Mouse (Mus musculus) spleen, postnatal 4 days (tissue): Measurements from ENCODE around the gene H2afj.
"Not testable (repeated sequence)": the region's sequence is repeated elsewhere in the genome, so short reads cannot be mapped to it uniquely, and the experiment has no call there.

Experiments used
- DNase-seq, 2 experiments: peaks; one replicate each; pipeline ENCODE4 v3.0.0; 2022; ENCODE audit warnings: low spot score in 2 of 2

The H2afj gene

DNA sequence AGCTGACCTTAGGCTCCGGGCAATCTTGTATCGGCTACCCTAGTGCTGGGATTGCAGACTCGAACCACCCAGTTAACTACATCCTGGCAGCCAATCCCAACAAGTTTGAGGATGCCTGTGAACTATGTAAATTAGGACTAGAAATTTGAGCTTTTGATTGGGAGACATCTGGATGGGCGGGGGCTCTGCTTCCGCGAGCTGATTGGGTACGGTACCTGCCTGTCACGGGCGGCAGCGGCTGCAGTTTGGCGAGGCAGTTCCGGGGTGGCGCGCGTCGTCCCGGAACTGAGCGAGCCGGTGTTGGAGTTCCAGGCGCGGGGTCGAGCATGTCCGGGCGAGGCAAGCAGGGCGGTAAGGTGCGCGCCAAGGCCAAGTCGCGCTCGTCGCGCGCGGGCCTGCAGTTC is at the start of gene H2afj:
Gene H2afj, plus strand, starts transcription at position 231 of the 404 bp plus-strand sequence.
- peak; percentile 99 to 100 for DNase-seq

DNA sequence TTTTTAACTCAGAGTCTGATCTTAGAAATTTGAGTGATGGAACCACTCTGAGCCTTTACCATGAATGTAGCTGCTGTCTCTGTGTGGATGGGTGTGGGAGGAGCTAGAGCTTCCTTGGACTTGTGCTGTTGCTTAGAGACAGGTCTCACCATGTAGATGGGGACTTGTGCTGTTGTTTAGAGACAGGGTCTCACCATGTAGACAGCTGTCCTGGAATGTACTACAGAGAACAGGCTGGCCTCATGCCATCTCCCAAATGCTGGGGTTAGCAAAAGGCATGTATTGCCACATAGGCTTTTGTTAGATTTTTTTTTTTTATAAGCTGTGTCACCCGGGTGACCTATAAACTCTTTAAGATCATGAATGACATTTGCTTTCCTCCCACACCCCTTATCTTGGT is 44.1 kb upstream of the H2afj start:
- no peak for DNase-seq

DNA sequence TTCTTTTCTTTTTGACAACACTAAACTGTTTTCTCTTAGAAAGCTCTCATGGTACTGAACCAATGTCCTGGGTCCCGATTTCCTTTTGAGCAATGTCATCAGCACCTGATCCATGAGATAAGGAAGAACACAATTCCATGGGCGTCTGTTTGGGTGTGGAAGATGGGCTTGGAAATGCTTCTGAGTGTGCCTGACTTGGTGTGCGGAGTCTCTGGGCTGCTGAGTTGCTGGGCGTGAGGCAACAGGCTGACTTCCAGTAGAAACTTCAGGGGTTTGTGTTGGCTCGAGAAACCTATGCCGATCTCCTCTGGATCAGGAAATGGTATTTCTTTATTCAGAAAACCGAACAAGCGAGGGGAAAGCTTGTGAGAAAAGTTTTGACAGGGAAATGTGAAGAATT is 38.9 kb upstream of the H2afj start:
- DNase-seq = peak in 1 of 2 experiments; percentile 46

DNA sequence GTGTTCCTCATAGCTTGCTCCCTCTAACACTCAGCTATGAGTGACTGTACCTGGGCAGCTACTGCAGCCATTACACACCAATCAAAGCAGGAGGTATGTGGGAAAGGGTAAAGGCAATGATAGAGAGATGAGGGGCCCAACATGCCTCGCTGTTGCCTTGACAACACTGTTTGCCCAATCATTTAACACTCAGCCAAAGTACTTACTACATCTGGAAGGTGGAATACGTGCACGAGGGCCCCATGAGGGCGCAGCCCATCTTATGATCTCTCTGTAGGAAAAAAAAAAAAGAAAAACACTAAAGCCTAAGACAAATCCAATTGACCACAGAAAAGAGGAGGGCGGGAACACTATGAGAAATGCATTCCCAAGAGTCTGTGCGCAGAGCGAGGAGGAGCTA is 38.2 kb upstream of the H2afj start:
- DNase-seq = peak in 1 of 2 experiments; percentile 15

DNA sequence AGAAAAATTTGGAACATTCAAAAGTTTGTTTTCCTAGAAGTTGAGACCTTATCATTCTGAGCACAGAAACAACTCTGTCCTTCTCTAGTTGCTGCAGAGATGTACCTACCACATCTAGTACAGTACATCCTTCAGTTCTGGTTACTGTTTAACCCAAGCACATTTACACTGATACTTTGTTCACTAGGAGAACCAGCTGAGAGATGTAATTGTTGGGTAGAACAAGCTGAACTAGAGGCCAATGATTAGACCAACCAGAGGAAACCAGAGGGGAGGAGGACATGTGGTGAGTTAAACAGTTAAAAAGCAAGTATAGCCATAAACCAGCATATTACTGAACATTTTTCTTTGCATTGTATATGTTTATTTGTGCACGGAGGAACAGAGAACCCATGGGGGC is 31.7 kb upstream of the H2afj start:
- DNase-seq = no peak

DNA sequence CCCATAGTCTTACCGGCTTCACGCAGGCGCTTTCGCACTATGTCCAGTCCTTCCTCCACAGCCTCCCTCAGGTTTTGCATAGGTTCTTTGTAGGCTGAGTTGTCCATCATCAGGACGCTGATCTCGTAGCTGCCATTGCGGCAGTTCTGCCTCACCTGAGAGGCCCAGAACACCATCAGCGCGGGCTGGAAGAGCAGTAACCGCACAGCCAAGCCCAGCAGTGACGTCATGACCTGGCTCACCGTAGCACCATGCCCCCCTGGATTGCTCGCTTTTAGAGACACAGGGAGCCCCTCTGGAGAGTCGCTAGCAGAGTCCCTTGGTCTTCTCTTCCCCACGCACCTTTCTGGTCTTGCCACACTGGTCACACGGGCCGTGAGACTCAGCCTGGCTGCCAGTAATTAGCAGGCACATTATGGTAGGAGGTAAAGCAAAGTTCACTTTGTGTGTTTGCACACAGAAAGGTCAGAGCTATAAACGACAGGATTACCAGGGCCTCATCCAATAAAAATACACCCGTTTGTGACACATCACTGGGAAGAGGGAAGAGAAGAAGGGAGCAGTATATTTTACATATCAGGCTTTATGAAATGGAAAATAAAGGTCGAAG is 26.6 kb upstream of the H2afj start, which contains the start of gene Gucy2c:
Gene Gucy2c, minus strand, starts transcription at position 389 of the 610 bp plus-strand sequence.
- DNase-seq = no peak

- DNase-seq = no peak
Measured at GRCm38 (mm10) chr6:136782146-136782545, 25.9 kb upstream of the H2afj start.

- no peak for DNase-seq
Measured at GRCm38 (mm10) chr6:136782761-136783160, 25.3 kb upstream of the H2afj start.

GRCm38 (mm10) chr6:136789391-136789971 is 18.6 kb upstream of the H2afj start:
- no peak for DNase-seq

DNA sequence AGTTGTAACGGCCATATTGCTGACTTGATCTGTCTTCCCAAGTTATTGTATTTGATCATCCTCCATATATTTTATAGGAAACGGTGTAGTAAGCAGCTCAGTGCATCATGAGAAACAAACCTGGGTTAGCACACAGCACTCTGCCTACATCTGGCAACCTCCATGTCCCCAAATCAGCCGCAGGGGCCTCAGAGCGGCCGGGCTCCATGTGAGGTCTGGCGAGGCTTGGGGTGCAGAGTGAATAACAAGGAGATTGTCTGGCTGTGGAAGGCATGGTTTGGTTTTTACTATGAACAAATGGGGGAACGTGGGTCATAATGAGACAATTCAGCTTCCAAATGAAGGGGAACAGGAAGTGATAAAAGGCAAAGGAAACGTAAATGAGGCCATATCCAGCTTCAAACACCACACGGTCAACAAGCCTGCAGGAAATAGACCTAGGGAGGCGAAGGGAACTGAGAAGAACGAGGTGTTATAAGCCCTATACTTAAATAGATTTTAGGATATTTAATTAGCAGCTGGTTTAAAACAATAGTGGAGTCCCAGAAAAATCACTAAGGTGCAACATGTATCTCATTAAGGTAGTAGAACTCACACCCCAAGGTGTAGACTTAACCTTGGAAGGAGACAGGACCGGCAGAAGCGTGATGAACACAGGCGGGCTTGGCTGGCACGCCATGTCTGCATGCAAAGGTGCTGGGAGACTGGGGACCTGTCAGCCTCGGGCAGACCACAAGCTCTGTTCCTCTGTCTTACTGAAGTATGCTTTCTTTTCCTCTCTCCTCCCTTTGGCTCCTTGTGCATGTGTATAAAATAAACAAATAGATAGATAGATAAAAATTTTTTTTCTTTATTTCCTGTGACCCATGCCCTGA is 14.9 kb upstream of the H2afj start:
- no peak for DNase-seq

GRCm38 (mm10) chr6:136793831-136794525 is 14.1 kb upstream of the H2afj start:
- no peak for DNase-seq

DNA sequence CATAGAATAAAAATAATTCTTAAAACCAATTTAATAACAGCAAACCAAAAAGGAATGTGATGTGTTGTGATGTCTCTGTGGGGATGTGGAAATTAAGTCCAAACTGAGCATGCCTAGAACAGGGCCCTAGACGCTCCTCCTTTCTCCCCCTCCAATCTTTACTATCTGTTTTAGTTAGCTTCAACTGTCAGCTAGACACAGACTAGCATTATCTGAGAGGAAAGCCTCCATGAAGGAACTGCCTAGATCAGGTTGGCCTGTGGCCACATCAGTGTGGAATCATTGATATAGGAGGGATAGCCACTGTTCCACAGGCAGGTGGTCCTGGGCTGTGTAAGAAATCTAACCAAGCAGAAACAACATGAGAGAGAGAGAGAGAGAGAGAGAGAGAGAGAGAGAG is 12.9 kb upstream of the H2afj start:
- DNase-seq = no peak

DNA sequence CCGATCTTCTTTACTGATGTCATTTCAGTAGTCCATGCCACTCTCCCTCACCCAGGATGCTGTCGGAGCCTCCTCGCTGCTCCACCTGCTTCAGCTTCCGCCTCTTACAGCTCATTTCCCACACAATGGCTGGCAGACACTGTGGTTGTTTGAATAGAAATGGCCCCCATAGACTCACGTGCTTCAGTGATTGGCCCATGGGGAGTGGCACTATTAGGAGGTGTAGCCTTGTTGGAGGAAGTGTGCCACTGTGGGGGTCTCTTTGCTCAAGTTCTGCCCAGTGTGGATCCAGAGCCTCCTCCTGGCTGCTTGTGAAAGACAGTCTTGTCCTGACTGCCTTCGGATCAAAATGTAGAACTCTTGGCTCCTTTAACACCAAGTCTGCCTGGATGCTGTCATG is 12.2 kb upstream of the H2afj start:
- no peak for DNase-seq

DNA sequence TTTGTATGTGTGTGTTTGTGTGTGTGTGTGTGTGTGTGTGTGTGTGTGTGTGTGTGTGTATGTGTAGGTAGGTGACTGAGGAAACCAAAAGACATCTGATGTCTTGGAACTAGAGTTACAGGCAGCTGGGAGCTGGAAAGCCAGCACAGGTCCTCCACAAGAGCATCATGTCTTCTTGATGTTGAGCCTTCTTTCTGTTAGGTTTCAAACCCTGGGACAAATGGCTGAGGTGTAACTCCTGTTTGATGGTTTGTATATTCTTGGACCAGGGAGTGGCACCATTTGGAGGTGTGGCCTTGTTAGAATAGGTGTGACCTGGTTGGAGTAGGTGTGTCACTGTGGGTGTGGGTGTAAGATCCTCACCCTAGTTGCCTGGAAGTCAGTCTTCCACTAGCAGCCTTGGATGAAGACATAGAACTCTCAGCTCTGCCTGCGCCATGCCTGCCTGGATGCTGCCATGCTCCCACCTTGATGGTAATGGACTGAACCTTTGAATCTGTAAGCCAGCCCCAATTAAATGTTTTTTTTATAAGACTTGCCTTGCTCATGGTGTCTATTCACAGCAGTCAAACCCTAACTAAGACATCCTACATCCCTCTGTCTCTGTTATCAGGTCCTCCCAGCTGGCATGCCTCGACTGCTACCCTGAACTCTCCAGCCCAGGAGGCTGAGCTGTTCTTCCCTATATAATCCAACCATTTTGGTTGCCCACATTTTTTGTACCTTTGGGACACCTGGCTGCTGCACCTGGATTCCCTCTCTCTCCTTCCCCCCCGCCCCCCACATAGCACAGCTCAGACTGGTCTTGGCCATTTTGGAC is 10.0 kb upstream of the H2afj start:
- not testable (repeated sequence) for DNase-seq

GRCm38 (mm10) chr6:136800710-136801109 is 7.3 kb upstream of the H2afj start:
- DNase-seq = no peak

GRCm38 (mm10) chr6:136801274-136801673 is 6.8 kb upstream of the H2afj start:
- DNase-seq = no peak

GRCm38 (mm10) chr6:136803093-136803738 is 4.8 kb upstream of the H2afj start:
- no peak for DNase-seq

DNA sequence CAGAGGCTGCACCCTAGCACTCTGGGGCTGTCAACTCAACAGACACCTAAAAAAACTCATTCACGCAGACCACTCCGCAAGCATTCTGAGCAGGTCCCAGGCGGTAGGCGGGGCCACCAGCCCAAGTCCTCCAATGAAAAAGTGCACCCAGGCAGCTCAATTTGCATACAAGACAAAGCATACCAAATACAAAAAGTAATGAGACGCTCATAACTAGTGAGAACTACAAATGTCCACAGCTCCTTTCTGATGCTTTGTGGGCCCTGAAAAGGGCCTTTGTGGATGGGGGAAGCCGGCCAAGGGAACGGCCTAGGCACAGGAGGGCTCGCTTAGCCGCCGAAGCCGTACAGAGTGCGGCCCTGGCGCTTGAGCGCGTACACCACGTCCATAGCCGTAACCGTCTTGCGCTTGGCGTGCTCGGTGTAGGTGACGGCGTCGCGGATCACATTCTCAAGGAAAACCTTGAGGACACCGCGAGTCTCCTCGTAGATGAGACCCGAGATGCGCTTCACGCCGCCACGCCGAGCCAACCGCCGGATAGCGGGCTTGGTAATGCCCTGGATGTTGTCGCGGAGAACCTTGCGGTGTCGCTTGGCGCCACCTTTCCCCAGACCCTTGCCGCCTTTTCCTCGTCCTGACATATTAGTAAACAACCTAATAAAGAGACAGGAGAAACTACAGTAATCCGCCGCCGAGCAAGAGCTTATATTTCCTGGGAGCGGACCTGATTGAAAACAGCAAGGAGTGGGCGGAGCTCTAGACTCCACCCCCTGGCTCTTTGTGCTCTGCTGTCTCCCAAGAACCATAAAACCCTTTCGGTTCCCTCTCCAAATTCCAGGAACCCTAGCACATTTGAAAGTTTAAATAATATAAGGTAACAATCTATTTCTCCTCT is 4.1 kb upstream of the H2afj start, which contains the start of gene Hist4h4:
Gene Hist4h4, minus strand, starts transcription at position 677 of the 895 bp plus-strand sequence.
- peak; percentile 96 to 99 for DNase-seq

- no peak for DNase-seq
Measured at GRCm38 (mm10) chr6:136804705-136805408, 3.2 kb upstream of the H2afj start.
